Mouse (Mus musculus): Measurements from ENCODE around the gene Efemp2. TPM values are rescaled to one million over a fixed set of nuclear protein-coding genes. Genes with fewer than 3 reads are reported as not detected.

Efemp2 gene
- polyA plus RNA-seq (2017; shearing (Covaris generic)): 1 to 10 TPM; 1.5 to 4.6 TPM

DNA sequence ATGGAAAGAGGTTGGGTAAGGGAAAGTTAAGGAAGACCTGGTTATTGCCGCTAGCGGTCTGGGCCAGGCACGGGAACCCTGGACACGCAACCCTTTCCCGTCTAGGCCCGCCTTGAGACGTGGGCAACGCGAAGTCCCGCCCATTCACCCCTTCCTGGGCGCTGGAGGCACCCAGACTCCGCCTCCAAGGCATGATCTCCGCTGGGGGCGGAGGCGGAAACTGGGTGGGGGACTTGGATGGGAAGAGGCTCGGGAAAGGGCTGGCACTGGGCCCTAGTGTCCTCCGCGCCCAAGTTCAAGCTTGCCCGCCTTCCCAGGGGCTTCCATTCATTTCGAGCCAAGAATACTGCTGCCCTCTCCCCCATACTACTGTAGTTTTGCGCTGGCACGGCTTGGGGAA is at the start of gene Efemp2:
Efemp2 (plus strand) TSS at position 235 of the 400 bp plus-strand sequence.
- peak; percentile 45 for ATAC-seq

DNA sequence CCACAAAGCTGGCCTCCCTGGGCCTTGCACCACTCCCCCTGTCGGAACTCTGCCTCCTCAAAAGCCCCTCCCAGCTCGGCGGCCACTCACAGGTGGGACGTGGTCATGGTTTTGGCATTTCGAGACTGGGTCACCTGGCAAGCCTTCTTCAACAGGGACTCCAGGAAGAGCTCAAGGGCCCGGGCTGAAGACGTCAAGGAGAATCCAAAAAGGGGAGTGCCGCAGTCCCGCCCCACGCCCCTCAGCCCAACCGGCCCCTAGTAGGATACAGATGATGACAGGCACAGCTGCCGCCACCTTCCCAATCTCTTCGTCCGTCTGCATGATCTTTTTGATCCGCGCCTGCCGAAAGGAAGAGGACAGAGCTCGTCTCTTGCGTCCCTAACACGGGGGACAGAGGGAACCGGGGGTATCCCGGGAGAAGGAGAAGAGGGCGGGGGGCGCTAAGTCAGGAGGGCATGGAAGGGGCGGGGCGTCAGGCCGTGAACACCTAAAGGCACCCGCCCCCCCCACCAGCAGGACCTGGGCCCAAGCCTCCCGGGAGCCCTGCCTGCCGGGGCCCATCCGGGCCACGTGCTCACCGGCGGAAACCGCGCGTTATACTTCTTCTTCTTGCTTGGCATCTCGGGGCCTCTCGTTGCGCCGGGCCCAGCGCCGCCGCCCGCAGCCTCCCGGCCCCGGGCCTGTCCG is 49.5 kb upstream of the Efemp2 start:
- ATAC-seq: peak; percentile 47

DNA sequence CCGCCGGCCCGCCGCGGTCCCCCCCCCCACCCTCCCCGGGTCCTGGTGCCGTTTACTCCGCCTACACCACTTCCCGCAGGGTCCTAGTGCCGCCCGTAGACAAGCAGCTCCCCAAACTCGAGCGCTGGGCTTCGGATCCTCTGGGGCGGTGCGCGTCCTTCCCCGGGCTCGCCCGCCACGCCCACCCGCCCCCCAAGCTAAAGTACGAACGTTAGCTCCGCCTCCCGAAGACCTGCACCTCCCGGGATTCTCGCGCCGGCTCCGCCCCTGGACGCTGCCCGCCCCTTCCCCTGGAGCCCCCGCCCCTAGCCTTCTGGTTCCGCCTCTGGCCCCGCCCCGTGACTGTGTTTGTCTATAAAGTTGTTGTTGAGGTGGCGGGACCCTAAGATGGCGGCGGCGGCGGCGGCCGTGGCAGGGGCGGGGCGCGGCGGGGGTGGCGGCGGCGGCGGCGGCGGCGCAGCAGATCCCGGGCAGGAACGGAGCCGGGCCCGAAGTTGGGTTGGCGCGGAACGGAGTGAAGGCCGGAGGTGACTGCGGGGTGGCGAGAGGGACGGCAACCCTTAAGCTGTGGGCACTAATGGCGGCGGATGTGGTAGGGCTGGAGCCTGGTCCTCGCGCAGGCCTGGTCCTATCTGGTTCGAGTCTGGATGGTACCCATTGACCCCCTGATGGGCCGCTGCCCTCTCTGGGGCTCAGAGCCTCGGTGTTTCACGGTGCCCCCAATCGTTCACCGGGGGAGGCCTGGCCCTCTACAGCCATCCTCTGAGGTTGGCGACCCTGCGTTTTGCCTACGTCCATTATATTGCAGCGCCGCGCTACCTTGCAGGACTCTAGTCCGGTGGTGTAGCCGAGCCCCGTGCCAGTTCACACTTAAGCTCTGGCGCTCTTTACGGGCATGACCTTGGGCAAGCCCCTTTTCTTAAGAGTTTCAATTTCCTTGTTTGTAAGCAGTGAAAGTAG is 48.7 kb upstream of the Efemp2 start, which contains the start of the genes Drap1 and AI837181:
Drap1 (minus strand) TSS at position 198 of the 960 bp plus-strand sequence.
AI837181 (plus strand) TSS at position 363 of the 960 bp plus-strand sequence.
- peak; percentile 72 for ATAC-seq

DNA sequence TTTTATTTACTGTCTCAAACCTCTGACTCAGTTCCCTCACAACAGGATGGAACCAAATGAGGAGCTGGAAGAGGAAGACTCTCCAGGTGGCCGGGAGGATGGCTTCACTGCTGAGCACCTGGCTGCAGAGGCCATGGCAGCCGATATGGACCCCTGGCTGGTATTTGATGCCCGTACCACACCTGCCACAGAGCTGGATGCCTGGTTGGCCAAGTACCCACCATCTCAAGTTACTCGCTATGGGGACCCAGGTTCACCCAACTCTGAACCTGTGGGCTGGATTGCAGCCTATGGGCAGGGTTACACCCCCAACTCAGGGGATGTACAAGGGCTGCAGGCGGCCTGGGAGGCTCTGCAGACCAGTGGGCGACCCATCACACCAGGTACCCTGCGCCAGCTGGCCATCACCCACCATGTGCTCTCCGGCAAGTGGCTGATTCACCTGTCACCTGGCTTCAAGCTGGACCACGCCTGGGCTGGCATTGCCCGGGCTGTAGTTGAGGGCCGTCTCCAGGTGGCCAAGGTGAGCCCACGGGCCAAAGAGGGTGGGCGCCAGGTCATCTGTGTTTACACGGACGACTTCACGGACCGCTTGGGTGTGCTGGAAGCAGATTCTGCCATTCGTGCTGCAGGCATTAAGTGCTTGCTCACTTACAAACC is 47.7 kb upstream of the Efemp2 start:
- no peak for ATAC-seq

DNA sequence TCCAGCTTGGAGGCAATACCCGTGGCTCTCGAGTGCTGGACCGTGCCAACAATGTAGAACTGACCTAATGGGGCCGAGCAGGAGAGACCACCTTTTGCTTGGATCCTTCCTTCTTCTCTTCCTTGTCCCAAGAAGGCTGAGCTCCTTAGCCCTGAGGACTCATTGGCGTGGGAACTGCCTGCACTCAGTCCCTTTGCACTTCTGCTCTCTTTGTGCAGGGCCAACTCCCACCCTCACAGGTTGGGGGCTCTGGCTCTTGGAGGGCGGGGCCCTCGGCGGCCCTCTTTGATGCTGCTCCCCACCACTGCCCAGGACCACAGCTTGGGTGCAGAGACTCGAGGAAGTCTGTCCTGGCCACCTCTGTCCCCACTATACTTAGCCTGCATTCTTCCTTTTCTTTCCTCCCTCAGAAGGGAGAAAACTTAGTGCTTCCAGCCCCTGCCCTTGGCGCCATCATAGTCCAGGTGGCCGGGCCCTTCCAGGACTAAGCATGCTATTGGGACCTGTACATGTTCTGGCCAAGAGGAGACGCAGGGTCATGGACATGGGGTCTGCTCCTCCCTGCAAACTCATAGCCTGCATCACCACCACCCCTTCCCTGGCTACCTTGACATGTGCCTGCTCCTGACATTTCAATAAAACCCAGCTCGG is 47.0 kb upstream of the Efemp2 start:
- no peak for ATAC-seq

DNA sequence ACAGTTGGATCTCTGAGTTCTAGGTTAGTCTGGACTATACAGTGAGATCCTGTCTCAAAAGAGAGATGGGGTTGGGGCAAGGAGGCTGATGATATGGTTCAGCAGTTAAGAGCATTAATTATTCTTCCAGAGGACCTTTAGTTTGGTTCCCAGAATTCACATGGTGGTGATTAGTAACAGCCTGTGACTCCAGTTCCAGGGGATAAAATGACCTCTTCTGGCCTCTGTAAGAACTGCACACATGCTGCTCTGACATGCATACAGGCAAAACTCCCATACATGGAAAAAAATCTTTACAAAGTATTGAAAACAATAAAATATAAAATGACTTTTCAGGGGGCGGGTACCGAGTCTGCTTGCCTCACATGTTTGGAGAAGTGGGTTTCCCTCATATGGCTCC is 45.7 kb upstream of the Efemp2 start:
- no peak for ATAC-seq

DNA sequence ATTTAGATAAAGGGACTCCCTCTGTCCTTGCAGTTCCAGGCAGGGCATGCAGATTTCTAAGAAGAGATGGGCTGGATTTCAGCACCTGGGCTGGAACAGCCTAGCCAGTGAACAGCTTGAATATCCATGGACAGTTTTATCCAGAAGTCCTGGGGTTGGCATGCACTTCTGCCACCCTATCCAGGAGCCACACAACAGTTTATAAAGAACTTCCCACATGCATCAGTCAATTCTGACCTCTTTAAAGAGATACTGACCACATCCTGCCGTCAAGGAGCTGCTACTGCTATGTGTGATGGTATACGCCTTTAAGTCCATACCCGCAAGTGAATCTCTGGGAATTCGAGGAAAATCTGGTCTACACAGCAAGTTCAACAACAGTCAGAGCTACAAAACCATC is 44.5 kb upstream of the Efemp2 start:
- no peak for ATAC-seq

DNA sequence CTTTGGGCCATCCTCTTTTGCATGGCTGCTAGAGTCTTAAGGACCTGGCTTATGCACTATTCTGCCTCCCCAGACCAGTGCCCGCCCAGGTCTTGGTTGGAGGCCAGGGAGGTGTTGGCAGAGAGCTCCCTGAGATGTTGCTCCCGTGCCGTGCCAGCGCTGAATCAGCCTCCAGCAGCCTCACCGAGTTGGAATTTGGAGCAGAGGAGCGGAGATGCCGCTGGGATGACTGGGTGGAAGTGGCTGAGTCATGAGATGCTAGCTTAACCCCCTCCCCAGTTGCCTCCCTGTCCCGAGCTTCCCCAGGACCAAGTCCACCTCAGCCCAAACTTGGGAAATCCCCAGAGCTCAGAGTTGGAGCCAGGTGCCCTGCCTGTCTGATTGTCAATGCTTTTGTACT is 43.9 kb upstream of the Efemp2 start:
- ATAC-seq: no peak

DNA sequence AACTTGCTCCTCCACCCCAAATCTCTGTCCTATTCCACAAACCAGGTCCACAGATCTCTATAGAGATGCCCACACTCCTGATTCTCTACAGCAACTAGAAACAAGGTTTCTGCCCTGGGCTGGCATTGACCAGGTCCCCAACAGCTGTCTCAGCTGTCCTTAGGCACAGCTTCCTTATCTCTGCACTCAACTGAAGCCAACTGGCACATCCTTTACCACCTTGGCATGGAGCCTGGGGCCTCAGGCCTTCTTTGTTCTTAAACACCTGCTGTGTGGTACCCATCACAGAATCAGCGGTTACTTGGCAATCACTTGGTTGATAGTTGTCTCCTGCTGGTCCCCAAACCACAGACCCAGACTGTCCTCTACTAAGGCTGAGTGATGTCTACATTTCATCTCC is 43.3 kb upstream of the Efemp2 start:
- ATAC-seq: no peak

DNA sequence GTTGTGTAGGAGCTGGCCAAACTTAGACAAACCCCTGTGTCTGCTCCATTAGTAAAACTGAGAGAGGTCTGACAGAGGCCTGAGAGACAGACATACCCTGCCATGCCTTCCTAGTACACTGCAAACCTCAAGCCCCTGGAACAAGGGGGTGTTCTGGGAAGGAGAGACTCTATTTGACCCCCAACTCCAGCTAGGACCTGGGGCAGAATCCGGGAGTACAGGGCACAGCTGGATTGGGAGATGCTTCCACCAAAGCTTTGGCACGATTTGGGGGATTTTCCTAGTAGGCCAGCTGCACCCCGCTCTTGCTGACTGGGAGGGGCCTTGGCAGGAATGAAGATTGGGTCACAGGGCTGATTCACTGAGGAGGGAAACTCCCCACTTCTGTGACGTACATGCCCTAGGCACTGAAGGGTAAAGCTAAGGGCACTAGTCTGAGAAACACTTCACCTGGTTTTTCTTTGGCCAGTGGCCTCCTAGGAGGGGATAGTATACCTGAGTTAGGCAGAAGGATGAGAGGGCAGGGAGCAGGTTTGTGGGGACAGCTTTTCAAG is 41.8 kb upstream of the Efemp2 start:
- peak; percentile 63 for ATAC-seq

DNA sequence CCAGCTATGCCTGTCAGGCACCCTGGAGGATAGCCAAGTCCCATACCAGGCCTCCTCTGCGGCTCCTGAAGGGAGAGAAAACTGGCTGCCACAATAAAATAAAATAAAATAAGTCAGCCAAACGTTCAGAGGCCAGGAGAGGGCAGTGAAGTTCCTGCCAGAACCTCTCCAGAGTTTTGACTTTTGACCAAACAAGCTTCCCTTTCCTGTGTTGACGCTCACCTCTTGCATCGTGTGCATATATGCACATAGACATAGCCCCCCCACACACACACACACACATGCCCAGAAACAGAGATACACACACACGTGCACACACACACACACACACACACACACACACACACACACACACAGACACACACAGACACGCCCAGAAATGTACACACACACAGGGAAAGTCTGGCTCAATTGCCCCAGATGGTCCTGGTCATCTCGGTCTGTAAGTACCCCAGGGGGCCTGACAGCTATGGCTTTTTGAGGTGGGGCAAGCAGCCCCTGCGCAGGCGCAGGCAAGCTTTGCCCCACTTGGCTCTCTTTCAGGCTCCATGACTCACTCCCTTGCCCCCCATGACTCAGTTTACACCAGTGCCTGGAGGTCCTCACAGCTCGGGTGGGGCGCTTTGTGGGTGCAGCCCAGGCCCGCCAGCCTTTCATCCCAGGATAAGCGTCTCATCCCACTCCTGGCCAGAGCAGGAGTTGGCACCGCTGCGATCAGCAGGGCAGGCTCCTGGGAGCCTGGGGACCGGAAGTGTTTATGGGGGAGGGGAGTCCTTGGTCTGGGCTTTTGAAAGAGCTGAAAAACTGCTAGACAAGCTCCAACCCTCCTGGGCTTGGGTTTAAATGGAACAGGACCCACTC is 40.5 kb upstream of the Efemp2 start:
- ATAC-seq: peak; percentile 81

DNA sequence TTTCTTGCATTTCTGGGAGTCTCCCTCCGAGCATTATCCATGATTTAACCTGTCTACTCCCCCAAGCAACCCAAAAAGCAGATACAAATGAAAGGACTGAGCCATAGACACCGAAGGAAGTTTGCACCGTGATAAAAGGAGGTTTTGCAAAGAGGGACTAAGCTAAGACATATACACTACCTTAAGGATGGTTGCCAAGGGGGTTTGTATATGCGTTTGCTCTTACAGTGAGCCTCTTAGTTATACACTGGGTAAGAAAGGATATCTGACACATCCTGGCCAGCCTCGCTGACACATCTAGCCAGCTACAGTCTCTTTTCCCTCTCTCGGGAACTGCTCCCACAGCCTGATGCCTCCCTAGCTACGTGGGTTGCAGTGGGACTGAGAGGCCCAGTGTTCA is 39.8 kb upstream of the Efemp2 start:
- ATAC-seq: no peak

DNA sequence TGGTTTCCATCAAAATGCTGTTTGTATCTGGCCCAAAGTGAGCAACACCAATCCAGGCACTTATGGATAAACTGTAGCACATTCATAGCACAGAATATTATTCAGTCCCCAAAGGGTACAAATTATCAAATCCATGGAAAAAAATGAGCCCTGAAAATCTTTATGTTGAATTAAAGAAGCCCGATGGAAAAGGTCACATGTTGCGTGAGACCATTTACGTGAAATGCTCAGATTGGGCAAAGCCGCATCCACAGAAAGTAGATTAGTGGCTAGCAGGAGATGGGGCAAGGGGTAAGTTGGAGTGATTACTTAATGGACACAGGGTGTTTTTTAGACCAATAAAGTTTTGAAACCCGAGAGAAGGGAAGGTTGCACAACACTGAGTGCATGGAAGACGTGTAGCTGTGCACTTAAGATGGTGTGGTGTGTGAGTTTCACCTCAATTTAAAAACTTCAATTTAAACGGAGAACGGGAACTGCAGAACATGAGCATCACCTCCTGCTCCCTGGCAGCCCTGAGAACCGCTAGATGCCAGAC is 29.3 kb upstream of the Efemp2 start:
- ATAC-seq: no peak

DNA sequence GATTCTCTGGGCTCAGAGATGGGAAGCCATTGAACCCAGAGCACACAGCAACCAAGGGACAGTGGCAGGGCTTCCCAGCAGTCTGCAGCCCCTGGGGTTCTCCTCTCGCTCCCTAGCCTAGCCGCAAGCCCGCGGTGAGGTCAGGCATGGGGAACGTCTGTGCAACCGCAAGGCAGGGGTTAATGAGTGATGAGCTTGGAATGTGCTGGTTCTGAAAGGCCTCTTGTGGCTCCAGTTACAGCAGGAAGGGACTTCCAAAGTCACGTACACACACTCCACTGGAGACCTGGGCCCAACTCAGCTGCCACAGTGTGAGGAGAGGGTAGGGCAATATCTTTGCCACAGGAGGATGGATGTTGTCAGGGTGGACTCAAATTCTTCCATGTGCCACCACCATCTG is 28.8 kb upstream of the Efemp2 start:
- ATAC-seq: no peak

DNA sequence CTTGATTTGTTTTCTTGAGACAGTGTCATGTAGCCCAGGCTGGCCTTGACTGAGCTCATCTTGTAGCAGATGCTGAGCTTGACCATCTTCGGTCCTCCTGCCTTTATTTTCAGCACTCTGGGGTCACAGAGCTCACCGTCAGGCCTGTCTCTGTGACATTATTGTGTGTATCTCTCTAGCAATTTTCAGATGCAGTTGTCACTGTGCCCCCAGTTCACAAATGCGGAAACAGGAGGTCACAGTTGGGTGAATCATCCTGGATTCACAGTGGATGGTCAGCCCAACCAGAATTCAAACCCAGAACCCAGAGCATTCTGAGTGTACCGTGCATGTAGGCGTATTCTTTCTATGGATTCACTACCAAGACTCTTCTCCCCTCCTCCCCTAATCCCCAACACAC is 28.0 kb upstream of the Efemp2 start:
- ATAC-seq: no peak

DNA sequence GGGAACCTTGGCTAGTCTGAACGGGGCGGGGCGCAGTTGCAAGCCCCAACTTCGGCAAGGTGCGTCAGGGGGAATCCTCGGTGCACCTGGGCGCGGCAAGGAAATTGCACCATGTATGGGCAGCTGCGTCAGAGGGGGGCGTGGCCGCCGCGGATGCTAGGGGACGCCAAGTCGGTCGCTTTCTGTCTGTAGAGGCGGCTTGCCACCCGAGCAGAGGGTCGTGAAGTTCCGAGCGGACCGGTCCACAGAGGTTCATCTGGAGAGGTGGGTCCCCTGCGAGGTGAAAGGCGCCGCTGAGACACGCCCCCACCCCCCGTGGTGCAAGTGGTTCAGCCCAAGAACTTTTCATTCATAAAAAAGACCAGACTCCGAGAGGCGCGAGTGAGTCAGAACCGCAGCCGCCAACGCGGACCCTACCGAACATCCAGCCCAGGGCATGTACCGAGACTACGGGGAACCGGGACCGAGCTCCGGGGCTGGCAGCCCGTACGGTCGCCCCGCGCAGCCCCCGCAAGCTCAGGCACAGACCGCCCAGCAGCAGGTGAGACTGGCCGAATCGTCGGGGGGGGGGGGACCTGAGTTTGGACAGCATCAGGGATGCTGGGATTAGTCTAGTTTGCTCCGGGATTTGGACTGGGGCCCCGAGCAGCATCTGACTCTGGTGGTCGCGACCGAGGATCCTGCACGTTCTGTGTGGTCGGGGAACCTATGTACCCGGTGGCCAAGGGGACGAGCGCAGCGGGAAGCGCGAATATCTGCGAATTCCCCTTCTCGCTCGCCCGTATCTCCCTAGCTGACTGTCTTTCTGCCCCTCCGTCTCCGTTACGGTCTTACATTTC is 26.0 kb upstream of the Efemp2 start, which contains the start of gene Fosl1:
Fosl1 (plus strand) TSS at position 33 of the 839 bp plus-strand sequence.
- ATAC-seq: peak; percentile 94

DNA sequence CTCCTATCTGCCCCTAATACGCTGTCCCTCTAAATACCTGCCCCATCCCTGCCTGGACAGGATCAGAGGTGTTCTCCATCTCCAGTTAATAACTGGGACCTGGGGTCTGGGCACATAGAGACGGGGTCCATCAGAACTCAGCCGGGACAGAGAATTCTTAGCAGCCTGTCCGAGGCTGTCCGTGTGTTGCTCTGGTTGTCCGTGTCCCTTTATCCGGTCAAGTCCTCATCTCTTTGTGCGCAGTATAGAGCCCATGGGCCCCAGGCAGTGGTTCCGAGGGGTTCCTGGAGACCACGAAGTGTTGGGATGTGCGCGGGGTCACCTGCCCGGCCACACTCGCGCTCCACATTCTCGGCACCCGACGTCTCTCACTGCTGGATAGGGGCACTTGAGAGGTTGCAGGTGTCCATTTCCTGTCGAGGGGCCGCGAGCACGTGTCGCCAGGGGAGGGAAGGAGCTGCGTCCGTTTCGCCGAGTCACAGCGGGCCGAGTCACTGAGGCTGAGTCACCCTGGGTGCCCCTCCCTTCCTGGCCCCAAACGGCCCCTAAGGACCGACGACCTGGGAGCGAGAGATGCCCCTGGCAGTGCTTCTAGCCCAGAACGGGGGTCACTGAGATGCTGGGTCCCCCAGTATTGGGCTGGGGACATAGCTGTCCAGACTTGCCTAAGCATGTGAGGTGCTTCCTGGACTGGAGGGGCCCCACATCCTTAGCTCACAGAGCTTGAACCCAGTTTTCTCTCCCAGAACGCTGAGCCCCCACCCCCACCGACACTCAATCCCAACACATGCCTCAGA is 25.2 kb upstream of the Efemp2 start:
- ATAC-seq: peak; percentile 30

DNA sequence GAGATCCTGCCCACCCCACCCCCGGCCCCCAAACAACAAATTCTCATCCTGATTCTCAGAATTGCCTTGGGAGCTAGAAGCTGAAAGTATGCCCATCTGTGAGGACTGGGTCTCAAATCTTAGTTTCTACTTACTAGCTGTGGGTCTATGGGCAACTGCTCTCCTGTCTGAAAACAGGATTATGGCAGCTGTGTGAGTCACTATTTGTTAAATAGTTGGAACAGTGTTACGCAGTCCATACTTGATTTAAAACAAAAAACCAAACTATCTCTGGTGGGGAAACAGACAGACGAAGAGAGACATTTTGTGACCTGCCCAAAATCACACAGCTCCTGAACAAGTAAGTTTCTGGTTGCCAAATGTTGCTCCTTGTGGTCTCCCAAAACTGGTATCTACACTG is 24.1 kb upstream of the Efemp2 start:
- ATAC-seq: no peak

DNA sequence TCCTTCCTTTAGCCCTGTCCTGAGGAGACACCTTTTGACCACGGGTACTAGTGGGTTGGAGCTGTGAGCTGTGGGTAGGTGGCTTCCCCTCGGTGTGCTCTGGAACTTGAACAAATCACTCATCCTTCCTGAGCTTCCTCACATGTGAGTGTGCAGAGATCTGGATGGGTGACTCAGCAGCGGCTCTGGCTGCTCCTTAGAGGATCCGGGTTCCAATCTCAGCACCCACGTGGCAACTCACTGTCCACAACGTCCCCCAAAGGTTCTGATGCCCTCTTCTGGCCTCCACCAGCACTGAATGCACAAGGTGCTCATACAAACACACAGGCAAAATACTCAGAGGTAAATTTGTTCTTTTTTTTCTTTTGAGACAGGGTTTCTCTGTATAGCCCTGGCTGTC is 22.0 kb upstream of the Efemp2 start:
- ATAC-seq: no peak

Measured in CD4-positive, CD25-positive, alpha-beta regulatory T cell, adult 4 months (primary cell).